Mouse (Mus musculus): Measurements from ENCODE around the gene Gm21876.
"Not testable (repeated sequence)": the region's sequence is repeated elsewhere in the genome, so short reads cannot be mapped to it uniquely, and the experiment has no call there.

Gm21876 gene

GRCm38 (mm10) chrX:21175553-21175952 lies at the start of gene Gm21876:
Gene Gm21876, minus strand, starts transcription at chrX:21175653.
- no peak for DNase-seq (ENCODE audit: low spot score)

GRCm38 (mm10) chrX:21220422-21220821 lies 45.0 kb upstream of the Gm21876 start:
- no peak for DNase-seq (ENCODE audit: low spot score)

- DNase-seq (ENCODE audit: low spot score): not testable (repeated sequence)
These were observed 28.8 kb downstream of the Gm21876 start for GRCm38 (mm10) chrX:21146675-21147074.

All from ovary, postnatal 14 days (tissue).